Mouse (Mus musculus) MEL (cell line): ENCODE results near the gene Tnks2. TPM values are rescaled to one million over a fixed set of nuclear protein-coding genes. Genes with fewer than 3 reads are reported as not detected.

Source experiments
- DNase-seq: peaks from one replicate; pipeline ENCODE4 v3.0.0; 2011; ENCODE audit warnings: low read depth, low spot score
- H3K27ac ChIP-seq: 2 replicates; pipeline ENCODE4 v1.5.1; 2012; ENCODE audit warnings: low read depth, mild to moderate bottlenecking, control low read depth, low read length, moderate library complexity; ENCODE audit not compliant: control insufficient read depth
- H3K27me3 ChIP-seq, 2 experiments: fragments of 150-350 bp in 1 of 2; sonication (generic) in 1 of 2; 2 replicates each; pipeline ENCODE4 v1.6.1; 2012; ENCODE audit warnings: low read length in 2 of 2, mild to moderate bottlenecking in 2 of 2, improper control_type of control experiment in 1 of 2, moderate library complexity in 1 of 2; ENCODE audit not compliant: insufficient read depth in 2 of 2, control insufficient read depth in 1 of 2
- H3K36me3 ChIP-seq, 2 experiments: 2 replicates each; pipeline ENCODE4 v1.6.1; 2012 to 2014; ENCODE audit warnings: low read length in 2 of 2, improper control_type of control experiment in 1 of 2, inconsistent platforms in 1 of 2, mild to moderate bottlenecking in 1 of 2; ENCODE audit not compliant: insufficient read depth in 2 of 2, control insufficient read depth in 1 of 2
- H3K4me1 ChIP-seq, 2 experiments: fragments of 150-350 bp in 1 of 2; sonication (generic) in 1 of 2; 2 replicates each; pipeline ENCODE4 v1.6.1; 2012; ENCODE audit warnings: low read length in 2 of 2, improper control_type of control experiment in 1 of 2, mild to moderate bottlenecking in 1 of 2; ENCODE audit not compliant: insufficient read depth in 2 of 2, control insufficient read depth in 1 of 2
- H3K4me3 ChIP-seq, 2 experiments: fragments of 150-350 bp in 1 of 2; sonication (generic) in 1 of 2; 2 replicates each; pipeline ENCODE4 v1.5.1; 2012; ENCODE audit warnings: low read depth in 2 of 2, low read length in 2 of 2, mild to moderate bottlenecking in 2 of 2, moderate library complexity in 2 of 2, control low read depth in 1 of 2, improper control_type of control experiment in 1 of 2; ENCODE audit not compliant: control insufficient read depth in 1 of 2, insufficient read depth in 1 of 2
- H3K79me2 ChIP-seq: 2 replicates; pipeline ENCODE4 v1.6.1; 2012; ENCODE audit warnings: mild to moderate bottlenecking, low read length, moderate library complexity; ENCODE audit not compliant: control insufficient read depth, poor library complexity, insufficient read depth
- H3K9ac ChIP-seq: 2 replicates; pipeline ENCODE4 v1.6.1; 2012; ENCODE audit warnings: low read depth, mild to moderate bottlenecking, control low read depth, low read length, moderate library complexity; ENCODE audit not compliant: control insufficient read depth, poor library complexity, severe bottlenecking
- H3K9me3 ChIP-seq: fragments of 150-350 bp; sonication (generic); replicated peaks from 2 replicates; pipeline ENCODE4 v1.6.1; 2012; ENCODE audit warnings: mild to moderate bottlenecking, low read length, improper control_type of control experiment, moderate library complexity; ENCODE audit not compliant: insufficient read depth
- BHLHE40 ChIP-seq: IDR thresholded peaks from 2 replicates; pipeline ENCODE4 v1.6.1; 2012; ENCODE audit warnings: low read depth, mild to moderate bottlenecking, inconsistent platforms, low read length, improper control_type of control experiment, borderline replicate concordance
- CHD1 ChIP-seq: IDR thresholded peaks from 2 replicates; pipeline ENCODE4 v1.6.1; 2012; ENCODE audit warnings: low read depth, mild to moderate bottlenecking, inconsistent platforms, low read length, improper control_type of control experiment
- CHD2 ChIP-seq: IDR thresholded peaks from 2 replicates; pipeline ENCODE4 v1.6.1; 2011; ENCODE audit warnings: low read length, improper control_type of control experiment
- CTCF ChIP-seq, 3 experiments: IDR thresholded peaks in 2 of 3; conservative IDR thresholded peaks in 1 of 3; 2 replicates each; pipeline ENCODE4 v1.5.1; 2011 to 2012; ENCODE audit warnings: low read length in 3 of 3, low read depth in 2 of 3, mild to moderate bottlenecking in 2 of 3, improper control_type of control experiment in 1 of 3, inconsistent platforms in 1 of 3, mixed read lengths in 1 of 3, moderate library complexity in 1 of 3; ENCODE audit not compliant: control insufficient read depth in 1 of 3, insufficient read depth in 1 of 3, poor library complexity in 1 of 3, severe bottlenecking in 1 of 3
- ELF1 ChIP-seq: IDR thresholded peaks from 2 replicates; pipeline ENCODE4 v1.6.1; 2014; ENCODE audit warnings: low read depth, mild to moderate bottlenecking, inconsistent platforms, low read length, improper control_type of control experiment, moderate library complexity
- EP300 ChIP-seq, 2 experiments: IDR thresholded peaks; 2 replicates each; pipeline ENCODE4 v1.6.1; 2011; ENCODE audit warnings: improper control_type of control experiment in 2 of 2, low read length in 2 of 2, low read depth in 1 of 2, mild to moderate bottlenecking in 1 of 2
- ETS1 ChIP-seq: IDR thresholded peaks from 2 replicates; pipeline ENCODE4 v1.6.1; 2012; ENCODE audit warnings: low read depth, mild to moderate bottlenecking, inconsistent platforms, low read length, improper control_type of control experiment, moderate library complexity
- GABPA ChIP-seq: IDR thresholded peaks from 2 replicates; pipeline ENCODE4 v1.6.1; 2012; ENCODE audit warnings: low read depth, mild to moderate bottlenecking, inconsistent platforms, low read length, improper control_type of control experiment, moderate library complexity
- HCFC1 ChIP-seq: IDR thresholded peaks from 2 replicates; pipeline ENCODE4 v1.6.1; 2012; ENCODE audit warnings: low read depth, mild to moderate bottlenecking, inconsistent platforms, low read length, improper control_type of control experiment, moderate library complexity
- JUND ChIP-seq: IDR thresholded peaks from 2 replicates; pipeline ENCODE4 v1.6.1; 2011; ENCODE audit warnings: low read depth, mild to moderate bottlenecking, improper control_type of control experiment, low read length
- KAT2A ChIP-seq: conservative IDR thresholded peaks from 2 replicates; pipeline ENCODE4 v1.6.1; 2012; ENCODE audit warnings: low read depth, low read length, improper control_type of control experiment, inconsistent platforms
- MAFK ChIP-seq: IDR thresholded peaks from 2 replicates; pipeline ENCODE4 v1.6.1; 2011; ENCODE audit warnings: low read depth, mild to moderate bottlenecking, low read length, improper control_type of control experiment, borderline replicate concordance
- MAZ ChIP-seq: IDR thresholded peaks from 2 replicates; pipeline ENCODE4 v1.6.1; 2012; ENCODE audit warnings: low read depth, mild to moderate bottlenecking, inconsistent platforms, low read length, improper control_type of control experiment
- MEF2A ChIP-seq: IDR thresholded peaks from 2 replicates; pipeline ENCODE4 v1.6.1; 2014; ENCODE audit warnings: low read depth, mild to moderate bottlenecking, inconsistent platforms, low read length, improper control_type of control experiment; ENCODE audit not compliant: poor library complexity, insufficient replicate concordance, severe bottlenecking; ENCODE audit errors: extremely low read depth
- MXI1 ChIP-seq: IDR thresholded peaks from 2 replicates; pipeline ENCODE4 v1.6.1; 2011; ENCODE audit warnings: mild to moderate bottlenecking, low read depth, low read length, improper control_type of control experiment
- MYB ChIP-seq: IDR thresholded peaks from 2 replicates; pipeline ENCODE4 v1.6.1; 2011; ENCODE audit warnings: mild to moderate bottlenecking, low read depth, low read length, improper control_type of control experiment
- MYC ChIP-seq: IDR thresholded peaks from 2 replicates; pipeline ENCODE4 v1.6.1; 2011; ENCODE audit warnings: low read depth, mild to moderate bottlenecking, low read length, improper control_type of control experiment, moderate library complexity
- NELFE ChIP-seq: IDR thresholded peaks from 2 replicates; pipeline ENCODE4 v1.6.1; 2011; ENCODE audit warnings: low read depth, low read length, improper control_type of control experiment
- NRF1 ChIP-seq: IDR thresholded peaks from 2 replicates; pipeline ENCODE4 v1.6.1; 2014; ENCODE audit warnings: low read depth, mild to moderate bottlenecking, inconsistent platforms, low read length, improper control_type of control experiment, moderate library complexity; ENCODE audit not compliant: poor library complexity, insufficient read depth, severe bottlenecking
- POLR2A ChIP-seq, 2 experiments: IDR thresholded peaks; 2 replicates each; pipeline ENCODE4 v1.6.1; 2011 to 2012; ENCODE audit warnings: low read length in 2 of 2, mild to moderate bottlenecking in 2 of 2, control low read depth in 1 of 2, improper control_type of control experiment in 1 of 2, low read depth in 1 of 2, moderate library complexity in 1 of 2; ENCODE audit not compliant: control insufficient read depth in 1 of 2, insufficient read depth in 1 of 2, poor library complexity in 1 of 2
- POLR2AphosphoS2 ChIP-seq: IDR thresholded peaks from 2 replicates; pipeline ENCODE4 v1.6.1; 2011; ENCODE audit warnings: low read length, improper control_type of control experiment
- POLR2AphosphoS5 ChIP-seq: IDR thresholded peaks from 2 replicates; pipeline ENCODE4 v1.6.1; 2012; ENCODE audit warnings: low read depth, borderline replicate concordance, mild to moderate bottlenecking, inconsistent platforms, low read length, moderate library complexity, mixed read lengths
- RCOR1 ChIP-seq: IDR thresholded peaks from 2 replicates; pipeline ENCODE4 v1.6.1; 2012; ENCODE audit warnings: low read depth, mild to moderate bottlenecking, inconsistent platforms, low read length, improper control_type of control experiment
- SIN3A ChIP-seq: IDR thresholded peaks from 2 replicates; pipeline ENCODE4 v1.6.1; 2012; ENCODE audit warnings: low read length, improper control_type of control experiment, inconsistent platforms
- SMC3 ChIP-seq: IDR thresholded peaks from 2 replicates; pipeline ENCODE4 v1.6.1; 2011; ENCODE audit warnings: low read depth, low read length, improper control_type of control experiment
- TBP ChIP-seq: IDR thresholded peaks from 2 replicates; pipeline ENCODE4 v1.8.0; 2011; ENCODE audit warnings: low read depth, low read length, improper control_type of control experiment
- TCF12 ChIP-seq: IDR thresholded peaks from 2 replicates; pipeline ENCODE4 v1.6.1; 2014; ENCODE audit warnings: low read depth, mild to moderate bottlenecking, inconsistent platforms, low read length, improper control_type of control experiment, moderate library complexity
- UBTF ChIP-seq: IDR thresholded peaks from 2 replicates; pipeline ENCODE4 v1.6.1; 2012; ENCODE audit warnings: low read depth, mild to moderate bottlenecking, inconsistent platforms, low read length, improper control_type of control experiment, moderate library complexity, borderline replicate concordance; ENCODE audit not compliant: insufficient read depth
- USF1 ChIP-seq: IDR thresholded peaks from 2 replicates; pipeline ENCODE4 v1.6.1; 2014; ENCODE audit warnings: low read depth, mild to moderate bottlenecking, inconsistent platforms, low read length, improper control_type of control experiment, moderate library complexity
- ZKSCAN1 ChIP-seq: IDR thresholded peaks from 2 replicates; pipeline ENCODE4 v1.6.1; 2012; ENCODE audit warnings: low read depth, mild to moderate bottlenecking, inconsistent platforms, low read length, improper control_type of control experiment, moderate library complexity
- ZMIZ1 ChIP-seq: IDR thresholded peaks from 2 replicates; pipeline ENCODE4 v1.6.1; 2012; ENCODE audit warnings: low read depth, mild to moderate bottlenecking, inconsistent platforms, low read length, improper control_type of control experiment, moderate library complexity
- ZNF384 ChIP-seq: IDR thresholded peaks from 2 replicates; pipeline ENCODE4 v1.6.1; 2012; ENCODE audit warnings: low read depth, mild to moderate bottlenecking, inconsistent platforms, low read length, improper control_type of control experiment
- polyA plus RNA-seq, 2 experiments: library from polyadenylated mRNA; stranded (reverse) in 1 of 2; unstranded in 1 of 2; fragments of >175 nt in 1 of 2; fragments of >200 nt in 1 of 2; gene quantifications; 2 replicates each; pipeline versions ENCODE4 v1.2.1 to v1.2.4; 2012; ENCODE audit warnings: low replicate concordance in 2 of 2, low read depth in 1 of 2; ENCODE audit not compliant: insufficient read length in 2 of 2, insufficient read depth in 1 of 2, missing spikeins in 1 of 2
- total RNA-seq: library from RNA; depleted of rRNA; stranded (reverse); fragments of 300-350 nt; gene quantifications from 2 replicates; pipeline ENCODE4 v1.2.3, GENCODE M21; 2012

Tnks2 gene
- total and polyA plus RNA-seq, 3 experiments = 22.3 to 65.0 (median 50.2) TPM

- TF ChIP-seq MYB (no peak), USF1 (no peak), CHD2 (no peak), GABPA (no peak), TBP (no peak), ZNF384 (no peak), KAT2A (no peak), CTCF (IDR thresholded peaks at IDR 0.05 in 2 of 3, conservative IDR thresholded peaks at IDR 0.05 in 1 of 3; ENCODE audit: control insufficient read depth in 1 of 3, insufficient read depth in 1 of 3, low read depth in 2 of 3, low read length in 3 of 3, poor library complexity in 1 of 3, severe bottlenecking in 1 of 3) (peak in 2 of 3 experiments; percentile 46 to 71; a peak in 4 of 6 replicates), JUND (no peak), RCOR1 (no peak), ELF1 (no peak), MAZ (no peak; the same call in 1 of the 2 replicates)
Measured at GRCm38 (mm10) chr19:36918441-36919301, 84.6 kb downstream of the Tnks2 start (continued).

- DNase-seq = peak; percentile 95
- H3K27ac ChIP-seq = peak within 1 kb of the TSS; percentile 86
- TF ChIP-seq NRF1 (0 out of 2 replicates have a peak, but pooled peaks have one; percentile 16), CHD1 (peak; percentile 97), ZKSCAN1 (no peak), HCFC1 (peak; percentile 65), ZMIZ1 (peak; percentile 90), ZNF384 (peak; percentile 61; the same call in 1 of the 2 replicates), NELFE (peak; percentile 85), KAT2A (peak; percentile 53; the same call in 1 of the 2 replicates), POLR2AphosphoS2 (peak; percentile 89; the same call in 1 of the 2 replicates), MAFK (no peak), UBTF (no peak), ELF1 (peak; percentile 88), BHLHE40 (peak; percentile 54; the same call in 1 of the 2 replicates), SMC3 (no peak), MEF2A (no peak), TBP (peak; percentile 94), SIN3A (peak; percentile 97), POLR2AphosphoS5 (peak; percentile 24; the same call in 1 of the 2 replicates), POLR2A (IDR thresholded peaks at IDR 0.05; ENCODE audit: control insufficient read depth in 1 of 2, insufficient read depth in 1 of 2, low read depth in 1 of 2, low read length in 2 of 2, poor library complexity in 1 of 2) (peak in 1 of 2 experiments; percentile 87; a peak in 2 of 4 replicates), EP300 (IDR thresholded peaks at IDR 0.05; ENCODE audit: low read depth in 1 of 2, low read length in 2 of 2) (peak; percentile 36 to 52; a peak in 2 of 4 replicates), MYC (peak; percentile 100), ETS1 (peak; percentile 77), JUND (no peak), TCF12 (peak; percentile 70), GABPA (no peak), MXI1 (peak; percentile 99)
Measured at GRCm38 (mm10) chr19:36919466-36919865, 85.4 kb downstream of the Tnks2 start, which contains the start of gene Fgfbp3. Gene Fgfbp3 (minus strand): TSS chr19:36919615.

More at GRCm38 (mm10) chr19:36919466-36919865, 85.4 kb downstream of the Tnks2 start, which contains the start of gene Fgfbp3:
- peak within 1 kb of the TSS; percentile 89 for H3K9ac ChIP-seq
- no peaks in the 10 kb centered on the region for H3K9me3 ChIP-seq
- peak within 1 kb of the TSS; percentile 65 to 86 for H3K4me3 ChIP-seq
- H3K79me2 ChIP-seq = peaks cover 9% of the 10 kb centered on the region
- H3K27me3 ChIP-seq = no peaks in the 10 kb centered on the region
- H3K36me3 ChIP-seq = peaks cover 0 to 9% of the 10 kb centered on the region in 2 experiments; a peak in 2 of 4 replicates
- H3K4me1 ChIP-seq = peaks cover 0 to 3% of the 10 kb centered on the region in 2 experiments; a peak in 1 of 4 replicates
